ENCODE assay signal across 11 mouse cellular contexts in the genomic region with DNA sequence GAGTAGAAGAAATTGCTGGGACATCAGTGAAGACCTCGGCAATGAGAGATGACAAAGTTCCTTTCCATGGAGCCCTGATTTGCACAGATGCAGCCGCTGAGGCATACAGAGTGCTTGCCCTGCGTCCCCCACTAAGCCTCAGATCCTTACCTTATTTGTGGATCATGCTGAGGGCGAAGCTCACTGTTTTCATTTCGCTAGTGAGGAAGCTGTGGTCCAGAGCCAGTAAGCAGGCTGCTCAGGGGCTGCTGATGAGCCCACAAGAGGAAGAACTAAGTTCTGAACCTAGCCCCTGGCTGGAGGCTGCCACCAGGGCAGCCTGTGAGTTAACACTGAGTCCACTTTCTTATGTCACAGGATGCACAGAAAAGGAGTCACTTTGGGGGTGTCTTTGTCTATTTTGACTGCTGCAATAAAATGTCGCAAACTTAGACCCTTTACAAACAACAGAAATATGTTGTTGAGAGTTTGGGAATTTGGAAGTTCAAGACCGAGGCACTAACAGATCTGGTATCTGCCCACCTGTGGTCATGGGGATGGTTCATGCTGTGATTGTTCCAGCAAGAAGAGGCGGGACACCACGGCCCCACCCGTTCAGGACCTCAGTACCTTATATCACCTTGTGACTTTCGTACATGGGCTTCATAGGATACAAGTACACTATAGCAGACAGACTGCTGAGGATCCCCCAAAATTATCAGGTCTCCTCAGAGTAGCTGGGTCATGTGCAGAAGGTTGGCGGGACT.
DNase-seq lines count a peak whose midpoint lies in the region; ATAC-seq and TF ChIP-seq lines count a peak whose summit lies in the region.
"Had no signal": no experiment of that assay in that cellular context is flagged by ENCODE, and none has a peak within 500 bp of the region (broad histone marks: within the 10 kb centered on the region; RNA-seq: fewer than 3 reads in every experiment).

No protein-coding gene starts in this region.

- no peak for TF ChIP-seq POLR2A in kidney, adult 2 months (IDR thresholded peaks at IDR 0.05; ENCODE audit: low read depth, low read length)
- TF ChIP-seq POLR2A in ES-Bruce4 (IDR thresholded peaks at IDR 0.05; ENCODE audit: insufficient read depth, low read length) = no peak

- TF ChIP-seq EP300 in ES-Bruce4 (IDR thresholded peaks at IDR 0.05; ENCODE audit: insufficient read depth, low read depth, low read length) = peak; percentile 93

- peak overlapping the region; percentile 62 for H3K9ac ChIP-seq in ES-Bruce4 (ENCODE audit: low read depth, poor library complexity, severe bottlenecking)
- H3K9ac ChIP-seq: forebrain, embryonic 12.5 days had no signal

- H3K36me3 ChIP-seq in kidney, adult 2 months (ENCODE audit: control insufficient read depth, insufficient read depth, low read length) = no peaks in the 10 kb centered on the region
- H3K36me3 ChIP-seq in ES-Bruce4 (ENCODE audit: control insufficient read depth, insufficient read depth, low read length, poor library complexity, severe bottlenecking) = no peaks in the 10 kb centered on the region
- H3K36me3 ChIP-seq in megakaryocyte, embryonic 14.5 days (replicated peaks; ENCODE audit: low read length) = no peaks in the 10 kb centered on the region
- H3K36me3 ChIP-seq: forebrain, embryonic 12.5 days had no signal

- no peak for TF ChIP-seq CTCF in kidney, adult 2 months (conservative IDR thresholded peaks at IDR 0.05; ENCODE audit: insufficient read depth, insufficient read length, low read depth, low read length)
- no peak for TF ChIP-seq CTCF in ES-Bruce4 (IDR thresholded peaks at IDR 0.05; ENCODE audit: low read depth, low read length)
- no peak for TF ChIP-seq CTCF in layer of hippocampus, adult 2 months (conservative IDR thresholded peaks at IDR 0.05)

- 79% methylated on average over 12 of the region's 12 CpGs for WGBS in kidney, adult 2 months

- H3K27ac ChIP-seq in kidney, adult 2 months (ENCODE audit: insufficient read depth, low read depth, low read length) = peak overlapping the region; percentile 7; the same call in 1 of the 2 replicates
- H3K27ac ChIP-seq in ES-Bruce4 (ENCODE audit: insufficient read depth, low read length) = peak overlapping the region; percentile 94
- H3K27ac ChIP-seq in layer of hippocampus, adult 2 months = no peak overlapping the region
- H3K27ac ChIP-seq: forebrain, embryonic 12.5 days had no signal

- H3K9me3 ChIP-seq in ES-Bruce4 (replicated peaks; ENCODE audit: control insufficient read depth, insufficient read depth, low read length, poor library complexity, severe bottlenecking) = peaks cover 12% of the 10 kb centered on the region
- no peaks in the 10 kb centered on the region for H3K9me3 ChIP-seq in megakaryocyte, embryonic 14.5 days

- ATAC-seq in hematopoietic stem cell, adult 5-6 weeks (replicated peaks in 1 of 2; ENCODE audit: insufficient read depth in 1 of 2, low FRiP score in 2 of 2, low TSS enrichment in 1 of 2, low read depth in 1 of 2, poor library complexity in 2 of 2, severe bottlenecking in 2 of 2) = peak; percentile 63 to 71
- ATAC-seq: hindbrain, embryonic 16.5 days; Patski had no signal

- no peak overlapping the region for H3K4me3 ChIP-seq in kidney, adult 2 months (ENCODE audit: insufficient read depth, low read depth, low read length)
- H3K4me3 ChIP-seq in ES-Bruce4 (ENCODE audit: low read depth, low read length) = peak overlapping the region; percentile 1
- H3K4me3 ChIP-seq in megakaryocyte, embryonic 14.5 days (replicated peaks) = peak overlapping the region; percentile 4
- no peak overlapping the region for H3K4me3 ChIP-seq in layer of hippocampus, adult 2 months
- H3K4me3 ChIP-seq: forebrain, embryonic 12.5 days had no signal

- no peak for DNase-seq in kidney, adult 2 months
- DNase-seq in kidney, adult 8-10 months = no peak
- no peak for DNase-seq in layer of hippocampus, adult 2 months (ENCODE audit: low spot score in 2 of 2)
- DNase-seq in adrenal gland, adult 18-20 months (ENCODE audit: low spot score in 2 of 2) = no peak
- no peak for DNase-seq in testis, postnatal 14 days (ENCODE audit: low spot score)

- H3K4me1 ChIP-seq in kidney, adult 2 months (ENCODE audit: control insufficient read depth, insufficient read depth, low read length) = peaks cover 21% of the 10 kb centered on the region
- peaks cover 11% of the 10 kb centered on the region for H3K4me1 ChIP-seq in ES-Bruce4 (ENCODE audit: control insufficient read depth, insufficient read depth, low read length)
- H3K4me1 ChIP-seq in megakaryocyte, embryonic 14.5 days = peaks cover 39% of the 10 kb centered on the region

- H3K27me3 ChIP-seq in kidney, adult 2 months (replicated peaks; ENCODE audit: control insufficient read depth, insufficient read depth, low read length) = no peaks in the 10 kb centered on the region
- no peaks in the 10 kb centered on the region for H3K27me3 ChIP-seq in ES-Bruce4 (ENCODE audit: control insufficient read depth, insufficient read depth, low read length, poor library complexity, severe bottlenecking)
- H3K27me3 ChIP-seq in megakaryocyte, embryonic 14.5 days (replicated peaks) = peaks cover 11% of the 10 kb centered on the region
- H3K27me3 ChIP-seq: forebrain, embryonic 12.5 days; Patski had no signal

Comparison
In these comparisons a context has a peak if more than half of its experiments do, and no peak if none do; other contexts are left out.
1. H3K4me3 ChIP-seq: peak in ES-Bruce4 (single experiment) and megakaryocyte, embryonic 14.5 days (single experiment); none in kidney, adult 2 months (single experiment) and layer of hippocampus, adult 2 months (single experiment).